Mouse (Mus musculus) megakaryocyte progenitor cell, adult 5-6 weeks (primary cell): ENCODE results near the gene Adamts13. TPM values are rescaled to one million over a fixed set of nuclear protein-coding genes. Genes with fewer than 3 reads are reported as not detected.

Source experiments
- ATAC-seq: replicated peaks from 2 replicates; pipeline ENCODE4 v1.8.0; 2016; ENCODE audit warnings: mild to moderate bottlenecking, moderate TSS enrichment, inconsistent platforms; ENCODE audit not compliant: poor library complexity
- total RNA-seq, 2 experiments: library from RNA; stranded (forward) in 1 of 2; stranded (reverse) in 1 of 2; fragments of 157-497, 149-512 nt in 1 of 2; fragments of 200-1000 nt in 1 of 2; gene quantifications; 2 replicates each; pipeline versions ENCODE4 v1.2.3 to v1.2.4; 2015 to 2017

The Adamts13 gene
- total RNA-seq, 2 experiments from 2014 or later: 1.3 TPM; not detected in 1

GRCm38 (mm10) chr2:27032361-27032760 is 59.1 kb downstream of the Adamts13 start:
- ATAC-seq: no peak

DNA sequence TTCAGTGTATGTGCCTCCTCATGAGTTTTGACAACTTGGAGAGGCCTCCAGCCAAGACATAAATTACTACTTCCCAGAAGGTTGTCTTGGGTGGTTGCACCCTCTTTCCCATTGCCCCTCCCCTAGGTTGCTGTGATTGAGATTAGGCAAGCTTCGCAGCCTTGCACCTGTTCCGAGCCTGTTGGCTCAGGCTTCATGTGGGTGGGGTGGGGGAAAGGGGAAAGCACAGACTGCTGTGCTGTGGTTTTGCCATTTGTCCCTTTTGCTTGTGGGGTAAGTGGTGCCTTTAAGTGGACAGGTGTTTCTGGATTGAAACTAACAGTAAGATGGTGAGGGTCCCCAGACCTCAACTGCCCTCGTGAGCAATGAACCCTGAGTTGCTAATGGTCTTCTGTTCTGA is 62.8 kb downstream of the Adamts13 start:
- ATAC-seq: no peak

GRCm38 (mm10) chr2:27037008-27037407 is 63.8 kb downstream of the Adamts13 start:
- no peak for ATAC-seq

- ATAC-seq: peak; percentile 68
These were observed 65.4 kb downstream of the Adamts13 start for GRCm38 (mm10) chr2:27038596-27038995.

GRCm38 (mm10) chr2:27039286-27039685 is 66.1 kb downstream of the Adamts13 start:
- ATAC-seq: no peak

- ATAC-seq: no peak
These were observed 69.1 kb downstream of the Adamts13 start for GRCm38 (mm10) chr2:27042131-27042844.

DNA sequence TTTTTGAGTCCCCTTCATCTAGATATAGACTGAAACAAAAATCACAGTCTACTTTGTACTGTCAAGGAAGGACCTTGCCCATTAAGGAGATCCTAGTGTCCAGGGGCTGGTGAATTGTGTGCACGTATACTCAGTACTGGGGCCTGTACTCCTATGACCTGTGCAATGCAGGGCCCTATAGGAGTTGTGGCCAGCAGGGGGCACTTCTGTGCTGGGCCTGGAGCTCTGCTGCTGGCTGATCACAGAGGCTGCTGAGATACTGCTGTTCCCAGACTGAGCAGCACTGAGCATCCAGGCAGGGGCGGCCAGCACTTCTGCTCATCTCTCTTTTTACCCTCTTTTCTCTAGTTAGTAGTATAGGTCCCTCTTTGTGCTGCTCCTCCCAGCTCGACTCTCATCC is 70.2 kb downstream of the Adamts13 start:
- ATAC-seq: peak; percentile 74

DNA sequence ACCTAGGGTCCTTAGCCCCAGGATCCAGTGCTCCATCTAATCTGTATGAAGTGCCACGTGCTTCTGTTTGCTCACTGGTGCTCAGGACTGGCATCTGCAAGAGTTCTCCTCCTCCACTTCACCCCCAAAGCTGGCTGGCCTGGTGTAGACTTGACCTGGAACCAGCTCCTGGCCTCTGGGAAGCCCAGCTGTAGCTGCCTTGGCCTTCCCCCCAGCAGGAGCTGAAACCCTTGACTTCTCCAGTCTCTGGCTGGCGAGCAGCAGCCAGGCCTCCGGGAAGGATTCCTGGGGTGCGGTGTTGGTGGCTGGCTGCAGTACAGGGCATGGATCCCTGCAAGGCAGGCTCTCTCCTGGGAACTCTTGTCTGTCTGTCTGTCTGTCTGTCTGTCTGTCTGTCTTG is 71.0 kb downstream of the Adamts13 start:
- ATAC-seq: no peak

DNA sequence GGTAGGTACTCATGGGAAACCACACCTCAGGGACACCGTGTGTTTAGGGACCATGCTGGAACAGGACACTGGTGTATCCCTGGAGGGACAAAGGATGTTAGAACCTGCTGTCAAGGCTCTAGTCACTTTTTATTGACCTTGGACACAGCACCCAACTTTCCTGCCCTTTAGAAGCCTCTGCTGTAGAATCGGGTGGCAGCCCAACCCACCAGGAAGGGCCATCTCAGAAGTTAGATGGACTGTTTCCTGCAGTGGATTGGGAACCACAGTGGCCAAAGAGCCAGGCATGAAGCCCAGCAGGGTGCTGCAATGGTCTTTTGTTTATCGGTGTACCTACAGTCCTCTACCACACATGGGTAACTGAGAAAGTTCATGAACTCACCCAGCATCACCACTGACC is 71.4 kb downstream of the Adamts13 start:
- no peak for ATAC-seq

- ATAC-seq: no peak
These were observed 73.0 kb downstream of the Adamts13 start for GRCm38 (mm10) chr2:27045979-27046770.

GRCm38 (mm10) chr2:27049408-27049807 is 76.2 kb downstream of the Adamts13 start:
- ATAC-seq: no peak

GRCm38 (mm10) chr2:27058251-27058650 is 85.0 kb downstream of the Adamts13 start:
- no peak for ATAC-seq

DNA sequence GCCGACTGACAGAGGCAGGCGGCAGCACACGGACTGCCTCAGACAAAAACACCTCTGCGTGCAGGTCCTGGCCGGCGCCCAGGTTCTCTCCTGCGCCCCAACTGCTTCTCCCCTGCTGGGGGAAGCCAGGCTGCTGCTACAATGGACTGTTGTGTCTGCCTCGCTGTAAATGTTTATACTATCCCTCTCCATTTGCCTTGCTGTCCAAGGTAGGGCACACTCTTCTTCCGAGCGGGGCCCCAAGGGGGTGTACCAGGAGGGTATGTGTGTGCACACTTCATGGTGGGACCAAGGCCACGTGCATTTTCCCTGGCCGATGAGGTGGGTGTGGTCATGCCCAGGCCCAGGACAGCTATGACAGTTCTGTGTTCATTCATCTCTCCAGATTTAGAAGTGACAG is 85.5 kb downstream of the Adamts13 start:
- ATAC-seq: no peak

- ATAC-seq: no peak
These were observed 86.0 kb downstream of the Adamts13 start for GRCm38 (mm10) chr2:27059187-27059586.

Other genes with a start within 250 kb of the Adamts13 start
- not detected in 2 replicates for gene Abo, start 108.4 kb upstream of the Adamts13 start, total RNA-seq (2015)
- not detected in 2 replicates for gene Abo, start 108.4 kb upstream of the Adamts13 start, total RNA-seq (2017)
- gene Surf6, start 70.5 kb upstream of the Adamts13 start, total RNA-seq (2015): 14.7 and 26.2 TPM in 2 replicates
- gene Surf6, start 70.5 kb upstream of the Adamts13 start, total RNA-seq (2017): 50.7 and 56.8 TPM in 2 replicates
- 7.2 and 7.7 TPM in 2 replicates for gene Med22, start 62.7 kb upstream of the Adamts13 start, total RNA-seq (2015)
- gene Med22, start 62.7 kb upstream of the Adamts13 start, total RNA-seq (2017): 17.0 and 17.6 TPM in 2 replicates
- 2,379 and 2,445 TPM in 2 replicates for gene Rpl7a, start 62.7 kb upstream of the Adamts13 start, total RNA-seq (2015)
- gene Rpl7a, start 62.7 kb upstream of the Adamts13 start, total RNA-seq (2017): 2,150 and 2,311 TPM in 2 replicates
- gene Surf2, start 57.0 kb upstream of the Adamts13 start, total RNA-seq (2015): 55.3 and 55.8 TPM in 2 replicates
- gene Surf2, start 57.0 kb upstream of the Adamts13 start, total RNA-seq (2017): 62.8 and 86.7 TPM in 2 replicates
- 72.3 and 90.4 TPM in 2 replicates for gene Surf1, start 56.9 kb upstream of the Adamts13 start, total RNA-seq (2015)
- gene Surf1, start 56.9 kb upstream of the Adamts13 start, total RNA-seq (2017): 51.3 and 73.5 TPM in 2 replicates
- 121 and 123 TPM in 2 replicates for gene Surf4, start 39.5 kb upstream of the Adamts13 start, total RNA-seq (2015)
- 107 and 114 TPM in 2 replicates for gene Surf4, start 39.5 kb upstream of the Adamts13 start, total RNA-seq (2017)
- 0.05 and 0.15 TPM in 2 replicates for gene Stkld1, start 39.4 kb upstream of the Adamts13 start, total RNA-seq (2015)
- 0.14 TPM in 1 of 2 replicates, not detected in the other for gene Stkld1, start 39.4 kb upstream of the Adamts13 start, total RNA-seq (2017)
- 24.9 and 25.2 TPM in 2 replicates for gene Rexo4, start 9.0 kb upstream of the Adamts13 start, total RNA-seq (2015)
- 88.4 and 127 TPM in 2 replicates for gene Rexo4, start 9.0 kb upstream of the Adamts13 start, total RNA-seq (2017)
- 15.9 and 18.2 TPM in 2 replicates for gene Cacfd1, start 36.5 kb downstream of the Adamts13 start, total RNA-seq (2015)
- gene Cacfd1, start 36.5 kb downstream of the Adamts13 start, total RNA-seq (2017): 5.1 and 11.5 TPM in 2 replicates
- gene Slc2a6, start 54.6 kb downstream of the Adamts13 start, total RNA-seq (2015): 2.7 and 2.9 TPM in 2 replicates
- 4.6 and 6.7 TPM in 2 replicates for gene Slc2a6, start 54.6 kb downstream of the Adamts13 start, total RNA-seq (2017)
- not detected in 2 replicates for gene Mymk, start 98.8 kb downstream of the Adamts13 start, total RNA-seq (2015)
- gene Mymk, start 98.8 kb downstream of the Adamts13 start, total RNA-seq (2017): not detected in 2 replicates
- gene Adamtsl2, start 106.0 kb downstream of the Adamts13 start, total RNA-seq (2015): not detected in 2 replicates
- gene Adamtsl2, start 106.0 kb downstream of the Adamts13 start, total RNA-seq (2017): not detected in 2 replicates
- not detected in 2 replicates for gene Fam163b, start 169.1 kb downstream of the Adamts13 start, total RNA-seq (2015)
- gene Fam163b, start 169.1 kb downstream of the Adamts13 start, total RNA-seq (2017): not detected in 2 replicates
- not detected in 2 replicates for gene Dbh, start 191.8 kb downstream of the Adamts13 start, total RNA-seq (2015)
- not detected in 2 replicates for gene Dbh, start 191.8 kb downstream of the Adamts13 start, total RNA-seq (2017)